In genomic region chr12:38847500-38848261, GRCm38 (mm10) we compare ENCODE assay signal across 28 mouse cellular contexts.
DNase-seq lines count a peak whose midpoint lies in the region; ATAC-seq lines count a peak whose summit lies in the region.
"Had no signal": no experiment of that assay in that cellular context is flagged by ENCODE, and none has a peak within 500 bp of the region (broad histone marks: within the 10 kb centered on the region; RNA-seq: fewer than 3 reads in every experiment).

No protein-coding gene starts in this region.

- H3K27ac ChIP-seq in embryonic facial prominence, embryonic 11.5 days (replicated peaks; ENCODE audit: low read depth, low read length): no peak overlapping the region
- no peak overlapping the region for H3K27ac ChIP-seq in embryonic facial prominence, embryonic 10.5 days (replicated peaks)
- H3K27ac ChIP-seq in embryonic facial prominence, embryonic 15.5 days (replicated peaks): no peak overlapping the region
- H3K27ac ChIP-seq: forebrain, embryonic 12.5 days; forebrain, embryonic 15.5 days; heart, embryonic 15.5 days; hindbrain, embryonic 10.5 days; hindbrain, embryonic 14.5 days; hindbrain, postnatal 0 days; kidney, embryonic 15.5 days had no signal

- 53% methylated on average over 6 of the region's 6 CpGs for WGBS in embryonic facial prominence, embryonic 11.5 days
- 64% methylated on average over 6 of the region's 6 CpGs for WGBS in embryonic facial prominence, embryonic 10.5 days
- WGBS in embryonic facial prominence, embryonic 15.5 days: 35% methylated on average over 6 of the region's 6 CpGs

- H3K27me3 ChIP-seq in embryonic facial prominence, embryonic 11.5 days (ENCODE audit: control insufficient read depth, insufficient read depth, low read length): no peaks in the 10 kb centered on the region
- no peaks in the 10 kb centered on the region for H3K27me3 ChIP-seq in embryonic facial prominence, embryonic 10.5 days (replicated peaks; ENCODE audit: low read depth, poor library complexity, severe bottlenecking)
- no peaks in the 10 kb centered on the region for H3K27me3 ChIP-seq in embryonic facial prominence, embryonic 15.5 days
- H3K27me3 ChIP-seq: forebrain, embryonic 12.5 days; forebrain, embryonic 15.5 days; heart, embryonic 12.5 days; heart, embryonic 15.5 days; kidney, embryonic 15.5 days had no signal

- no peak for ATAC-seq in embryonic facial prominence, embryonic 11.5 days (replicated peaks; ENCODE audit: insufficient number of reproducible peaks, low FRiP score, low TSS enrichment, low read depth)
- peak; percentile 57; the same call in 1 of the 2 replicates for ATAC-seq in embryonic facial prominence, embryonic 15.5 days (ENCODE audit: insufficient number of reproducible peaks, low FRiP score, low TSS enrichment, low read depth)
- no peak for ATAC-seq in monocyte, adult 5-6 weeks (replicated peaks; ENCODE audit: insufficient number of reproducible peaks, low FRiP score, low TSS enrichment, poor library complexity, severe bottlenecking)
- ATAC-seq: activated CD4-positive, CD25-positive, alpha-beta regulatory T cell, adult 4 months; forebrain, embryonic 15.5 days; hindbrain, postnatal 0 days; intestine, postnatal 0 days had no signal

- H3K4me1 ChIP-seq in embryonic facial prominence, embryonic 11.5 days (ENCODE audit: control insufficient read depth, insufficient read depth, low read length): no peaks in the 10 kb centered on the region
- H3K4me1 ChIP-seq in embryonic facial prominence, embryonic 10.5 days: peaks cover 26% of the 10 kb centered on the region
- H3K4me1 ChIP-seq in embryonic facial prominence, embryonic 15.5 days: peaks cover 10% of the 10 kb centered on the region
- H3K4me1 ChIP-seq: forebrain, embryonic 15.5 days had no signal

- H3K4me2 ChIP-seq in embryonic facial prominence, embryonic 11.5 days (ENCODE audit: low read depth, low read length): no peak overlapping the region
- H3K4me2 ChIP-seq in embryonic facial prominence, embryonic 15.5 days (replicated peaks): no peak overlapping the region
- H3K4me2 ChIP-seq: forebrain, embryonic 12.5 days; forebrain, embryonic 15.5 days; heart, embryonic 12.5 days; heart, embryonic 15.5 days; hindbrain, embryonic 14.5 days; kidney, embryonic 15.5 days had no signal

- DNase-seq in embryonic facial prominence, embryonic 11.5 days (ENCODE audit: low spot score): peak; percentile 65
- no peak for DNase-seq in embryonic facial prominence, embryonic 10.5 days (ENCODE audit: low spot score)
- peak; percentile 5 for DNase-seq in Muller cell, postnatal 12 days (ENCODE audit: inconsistent ontology term)
- DNase-seq in layer of hippocampus, adult 9-10 months (ENCODE audit: low spot score): no peak
- no peak for DNase-seq in testis, postnatal 14 days (ENCODE audit: low spot score)
- DNase-seq: adrenal gland, adult 8-10 months; adrenal gland, postnatal 36 days; cerebellum, adult 9-10 months; cerebellum, postnatal 14 days; gastrocnemius, postnatal 25 days; heart, adult 18-20 months; heart, postnatal 10 days; heart, postnatal 36 days; kidney, adult 2 months had no signal

- H3K9ac ChIP-seq in embryonic facial prominence, embryonic 11.5 days (replicated peaks; ENCODE audit: low read length): no peak overlapping the region
- H3K9ac ChIP-seq in embryonic facial prominence, embryonic 15.5 days: no peak overlapping the region
- H3K9ac ChIP-seq: forebrain, embryonic 12.5 days; forebrain, embryonic 15.5 days; heart, embryonic 12.5 days; heart, embryonic 15.5 days; hindbrain, embryonic 14.5 days; kidney, embryonic 15.5 days had no signal

- no peaks in the 10 kb centered on the region for H3K36me3 ChIP-seq in embryonic facial prominence, embryonic 11.5 days (replicated peaks; ENCODE audit: control insufficient read depth, insufficient read depth, low read depth, low read length)
- no peaks in the 10 kb centered on the region for H3K36me3 ChIP-seq in embryonic facial prominence, embryonic 10.5 days (replicated peaks)
- H3K36me3 ChIP-seq in embryonic facial prominence, embryonic 15.5 days: no peaks in the 10 kb centered on the region
- H3K36me3 ChIP-seq: forebrain, embryonic 12.5 days; forebrain, embryonic 15.5 days; G1E; heart, embryonic 12.5 days; heart, embryonic 15.5 days; hindbrain, embryonic 10.5 days; kidney, embryonic 15.5 days had no signal

- H3K9me3 ChIP-seq in embryonic facial prominence, embryonic 11.5 days (replicated peaks; ENCODE audit: control insufficient read depth, low read length): no peaks in the 10 kb centered on the region
- H3K9me3 ChIP-seq in embryonic facial prominence, embryonic 10.5 days: no peaks in the 10 kb centered on the region
- no peaks in the 10 kb centered on the region for H3K9me3 ChIP-seq in embryonic facial prominence, embryonic 15.5 days (replicated peaks)
- H3K9me3 ChIP-seq: forebrain, embryonic 12.5 days; forebrain, embryonic 15.5 days; heart, embryonic 12.5 days; heart, embryonic 15.5 days; hindbrain, embryonic 10.5 days; kidney, embryonic 15.5 days had no signal

- H3K4me3 ChIP-seq in embryonic facial prominence, embryonic 11.5 days (ENCODE audit: low read depth, low read length): no peak overlapping the region
- no peak overlapping the region for H3K4me3 ChIP-seq in embryonic facial prominence, embryonic 10.5 days
- no peak overlapping the region for H3K4me3 ChIP-seq in embryonic facial prominence, embryonic 15.5 days (replicated peaks)
- H3K4me3 ChIP-seq: erythroblast, embryonic 14.5 days; forebrain, embryonic 12.5 days; forebrain, embryonic 15.5 days; heart, embryonic 12.5 days; heart, embryonic 15.5 days; hindbrain, embryonic 10.5 days; kidney, embryonic 15.5 days had no signal

Comparison
In these comparisons a context has a peak if more than half of its experiments do, and no peak if none do; other contexts are left out.
1. DNase-seq: peak in embryonic facial prominence, embryonic 11.5 days (single experiment) and Muller cell, postnatal 12 days (single experiment); none in embryonic facial prominence, embryonic 10.5 days (single experiment), layer of hippocampus, adult 9-10 months (single experiment) and testis, postnatal 14 days (single experiment).